Mouse (Mus musculus) adrenal gland, postnatal 36 days (tissue): ENCODE measurements around the gene Fbxl7. TPM values are rescaled to one million over a fixed set of nuclear protein-coding genes. Genes with fewer than 3 reads are reported as not detected.
"Not testable (repeated sequence)": the region's sequence is repeated elsewhere in the genome, so short reads cannot be mapped to it uniquely, and the experiment has no call there.

Experiments
- DNase-seq, 2 experiments: peaks; one replicate each; pipeline ENCODE4 v3.0.0; 2021; ENCODE audit warnings: mixed read lengths in 1 of 2
- total RNA-seq, 2 experiments: library from RNA; stranded (reverse); gene quantifications; 2 replicates each; pipeline ENCODE4 v1.2.3; 2021

The Fbxl7 gene
- total RNA-seq, 2 experiments from 2014 or later: 13.4 to 13.5 TPM

- no peak for DNase-seq
Observed at GRCm38 (mm10) chr15:26812856-26813255, 82.5 kb downstream of the Fbxl7 start.

GRCm38 (mm10) chr15:26809569-26809968 lies 85.8 kb downstream of the Fbxl7 start:
- DNase-seq: peak in 1 of 2 experiments; percentile 19

GRCm38 (mm10) chr15:26804046-26804445 lies 91.3 kb downstream of the Fbxl7 start:
- peak; percentile 59 to 62 for DNase-seq

GRCm38 (mm10) chr15:26799457-26800021 lies 95.8 kb downstream of the Fbxl7 start:
- no peak for DNase-seq

- DNase-seq: peak; percentile 66 to 68
Observed at GRCm38 (mm10) chr15:26795937-26796336, 99.4 kb downstream of the Fbxl7 start.

- peak; percentile 27 to 47 for DNase-seq
Observed at GRCm38 (mm10) chr15:26795518-26795917, 99.9 kb downstream of the Fbxl7 start.

GRCm38 (mm10) chr15:26787148-26787547 lies 108.2 kb downstream of the Fbxl7 start:
- no peak for DNase-seq

- no peak for DNase-seq
Observed at GRCm38 (mm10) chr15:26780557-26780956, 114.8 kb downstream of the Fbxl7 start.

- DNase-seq: no peak
Observed at GRCm38 (mm10) chr15:26779129-26779528, 116.3 kb downstream of the Fbxl7 start.

- peak; percentile 6 to 8 for DNase-seq
Observed at GRCm38 (mm10) chr15:26775720-26776119, 119.7 kb downstream of the Fbxl7 start.

GRCm38 (mm10) chr15:26774895-26775294 lies 120.5 kb downstream of the Fbxl7 start:
- no peak for DNase-seq

GRCm38 (mm10) chr15:26761651-26762050 lies 133.7 kb downstream of the Fbxl7 start:
- peak; percentile 12 to 43 for DNase-seq

- DNase-seq: no peak
Observed at GRCm38 (mm10) chr15:26748484-26748883, 146.9 kb downstream of the Fbxl7 start.

GRCm38 (mm10) chr15:26732366-26732765 lies 163.0 kb downstream of the Fbxl7 start:
- no peak for DNase-seq

GRCm38 (mm10) chr15:26730760-26731159 lies 164.6 kb downstream of the Fbxl7 start:
- peak in 1 of 2 experiments; percentile 7 for DNase-seq

- DNase-seq: not testable (repeated sequence)
Observed at GRCm38 (mm10) chr15:26729341-26729740, 166.0 kb downstream of the Fbxl7 start.

- DNase-seq: peak in 1 of 2 experiments; percentile 32
Observed at GRCm38 (mm10) chr15:26718390-26719036, 176.9 kb downstream of the Fbxl7 start.

- peak; percentile 60 to 66 for DNase-seq
Observed at GRCm38 (mm10) chr15:26717952-26718351, 177.4 kb downstream of the Fbxl7 start.

GRCm38 (mm10) chr15:26716181-26716580 lies 179.2 kb downstream of the Fbxl7 start:
- no peak for DNase-seq

- DNase-seq: no peak
Observed at GRCm38 (mm10) chr15:26715635-26716034, 179.7 kb downstream of the Fbxl7 start.

- peak; percentile 32 to 41 for DNase-seq
Observed at GRCm38 (mm10) chr15:26712271-26712670, 183.1 kb downstream of the Fbxl7 start.

GRCm38 (mm10) chr15:26704966-26705365 lies 190.4 kb downstream of the Fbxl7 start:
- DNase-seq: no peak

GRCm38 (mm10) chr15:26703156-26703840 lies 192.1 kb downstream of the Fbxl7 start:
- no peak for DNase-seq
